Mouse (Mus musculus) lung, adult 2 months (tissue): Measurements from ENCODE around the gene Irak4.

Experiments
- CTCF ChIP-seq: fragments of 200-500 bp; IDR thresholded peaks from 2 replicates; pipeline ENCODE4 v1.5.1; 2011; ENCODE audit warnings: mild to moderate bottlenecking, low read length, control low read depth; ENCODE audit not compliant: insufficient read depth
- POLR2A ChIP-seq: fragments of 200-500 bp; IDR thresholded peaks from 2 replicates; pipeline ENCODE4 v1.6.1; 2011; ENCODE audit warnings: low read depth, mild to moderate bottlenecking, control low read depth, low read length, borderline replicate concordance; ENCODE audit errors: extremely low read depth

DNA sequence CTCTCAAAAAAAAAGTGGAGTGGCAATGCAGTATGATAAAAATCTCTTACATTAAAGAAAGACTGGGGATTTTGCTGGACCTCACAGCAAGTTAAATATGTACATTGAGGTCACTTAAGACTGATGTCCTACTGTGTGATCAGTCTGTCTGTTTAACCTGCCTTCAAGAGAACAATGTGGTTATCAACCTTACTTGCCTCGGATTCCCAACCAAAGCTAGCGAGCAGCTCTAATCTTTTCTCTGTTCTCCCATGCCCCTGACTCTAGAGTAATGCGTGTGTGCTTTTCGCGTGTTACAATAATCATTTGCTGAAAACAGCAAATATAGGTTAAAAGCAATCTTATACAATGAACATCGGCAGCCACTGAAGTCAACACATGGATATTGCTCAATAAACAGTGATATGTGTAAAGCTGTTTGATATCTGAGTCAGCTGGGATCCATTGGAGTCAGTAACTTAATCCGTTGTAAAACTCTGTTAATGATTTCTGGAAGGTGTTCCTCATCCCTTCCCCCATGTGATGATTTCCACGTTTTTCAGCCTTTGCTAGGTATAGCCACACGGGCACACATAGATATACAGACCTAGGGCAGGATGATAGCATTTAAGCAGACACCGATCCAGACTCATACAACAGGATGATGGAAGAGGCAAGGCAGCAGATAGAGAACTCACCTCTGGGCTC, 25.2 kb downstream of the Irak4 start:
- TF ChIP-seq POLR2A: no peak
- no peak for TF ChIP-seq CTCF
